Mouse (Mus musculus) hindbrain, postnatal 0 days (tissue): Measurements from ENCODE around the gene Rab26. TPM values are rescaled to one million over a fixed set of nuclear protein-coding genes. Genes with fewer than 3 reads are reported as not detected.

ENCODE experiments used
- ATAC-seq: fragments of 200-750 bp; cut with Nextera tagmentation; 2 replicates; pipeline ENCODE4 v1.8.0; 2017; ENCODE audit warnings: mild to moderate bottlenecking, moderate TSS enrichment, moderate library complexity
- DNase-seq: peaks from one replicate; pipeline ENCODE4 v3.0.0-alpha.2; 2015; ENCODE audit warnings: low spot score
- H3K27ac ChIP-seq: fragments of 300-500 bp; sonication (generic); 2 replicates; pipeline ENCODE4 v1.5.1; 2014; ENCODE audit warnings: mild to moderate bottlenecking
- H3K27me3 ChIP-seq: fragments of 300-500 bp; sonication (generic); 2 replicates; pipeline ENCODE4 v1.6.1; 2014; ENCODE audit warnings: low read length, mixed read lengths; ENCODE audit not compliant: insufficient read depth
- H3K36me3 ChIP-seq: fragments of 300-500 bp; sonication (generic); 2 replicates; pipeline ENCODE4 v1.6.1; 2014; ENCODE audit warnings: low read length, mixed read lengths; ENCODE audit not compliant: insufficient read depth
- H3K4me1 ChIP-seq: fragments of 300-500 bp; sonication (generic); 2 replicates; pipeline ENCODE4 v1.6.1; 2014; ENCODE audit warnings: antibody characterized with exemption, low read length, mixed read lengths; ENCODE audit not compliant: insufficient read depth
- H3K4me2 ChIP-seq: fragments of 300-500 bp; sonication (generic); 2 replicates; pipeline ENCODE4 v1.6.1; 2014; ENCODE audit warnings: low read depth, mild to moderate bottlenecking, low read length, moderate library complexity, mixed read lengths
- H3K4me3 ChIP-seq: fragments of 300-500 bp; sonication (generic); 2 replicates; pipeline ENCODE4 v1.5.1; 2014; ENCODE audit warnings: low read length
- H3K9ac ChIP-seq: fragments of 300-500 bp; sonication (generic); replicated peaks from 2 replicates; pipeline ENCODE4 v1.6.1; 2014; ENCODE audit warnings: mild to moderate bottlenecking, low read length, moderate library complexity, mixed read lengths
- H3K9me3 ChIP-seq: fragments of 300-500 bp; sonication (generic); 2 replicates; pipeline ENCODE4 v1.6.1; 2016; ENCODE audit warnings: low read length, mixed read lengths
- CTCF ChIP-seq: IDR thresholded peaks from 2 replicates; pipeline ENCODE4 v1.5.1; 2016; ENCODE audit warnings: antibody characterized with exemption, control low read depth, low read depth
- WGBS: fragments of 180-500 bp; shearing (Covaris S2); extraction: QIAGEN DNeasy Blood & Tissue Kit; methylation state at CpG from one replicate; pipeline ENCODE4 v1.1.7; 2014; 5-methylcytosine and 5-hydroxymethylcytosine counted together
- polyA plus RNA-seq: library from polyadenylated mRNA; unstranded; fragments of >200 nt; fragmentation: Nextera tagmentation; extraction: Ambion mirVana; gene quantifications from 2 replicates; pipeline ENCODE4 v1.2.1, GENCODE M21; 2015
- total RNA-seq: library from RNA; depleted of rRNA; stranded (reverse); fragments of >200 nt; gene quantifications from 2 replicates; pipeline ENCODE4 v1.2.3, GENCODE M21; 2014

Gene Rab26
- total and polyA plus RNA-seq, 2 experiments from 2014 or later = 4.0 to 10.6 TPM

DNA sequence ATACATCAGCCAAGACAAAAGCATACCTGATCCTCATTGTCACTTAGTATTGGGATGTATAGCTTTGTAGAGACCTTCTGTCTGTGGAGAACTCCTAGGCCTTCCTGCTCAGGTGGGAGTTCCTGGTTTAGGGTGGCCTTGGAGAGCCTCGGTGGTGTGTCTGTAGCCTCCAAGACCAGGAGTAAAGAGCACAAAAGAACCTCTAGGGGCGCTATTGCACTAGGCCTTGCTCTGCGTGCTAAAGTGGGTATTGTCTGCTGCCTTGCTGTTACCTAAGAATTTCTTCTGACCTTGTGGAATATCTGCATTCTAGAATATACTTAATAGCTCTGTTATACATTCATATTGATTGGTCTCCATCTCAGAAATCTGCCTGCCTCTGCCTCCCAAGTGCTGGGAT, 6.4 kb upstream of the Rab26 start:
- Histone ChIP-seq H3K9me3 (no peaks in the 10 kb centered on the region), H3K27me3 (no peaks in the 10 kb centered on the region), H3K27ac (no peak overlapping the region), H3K4me3 (no peak overlapping the region), H3K36me3 (no peaks in the 10 kb centered on the region), H3K9ac (no peak overlapping the region), H3K4me2 (no peak overlapping the region), H3K4me1 (peaks cover 8% of the 10 kb centered on the region; the same call in 1 of the 2 replicates)
- DNase-seq (peak; percentile 77), ATAC-seq (no peak)
- 7% methylated on average over 3 of the region's 3 CpGs for WGBS
- peak; percentile 77 for TF ChIP-seq CTCF

GRCm38 (mm10) chr17:24538950-24539349, 4.9 kb upstream of the Rab26 start:
- no peak overlapping the region for H3K27ac ChIP-seq
- peak; percentile 65 for DNase-seq
- H3K27me3 ChIP-seq = no peaks in the 10 kb centered on the region
- H3K36me3 ChIP-seq = no peaks in the 10 kb centered on the region
- no peak overlapping the region for H3K9ac ChIP-seq
- 70% methylated on average over 8 of the region's 8 CpGs for WGBS
- H3K9me3 ChIP-seq = no peaks in the 10 kb centered on the region
- peak; percentile 68 for TF ChIP-seq CTCF
- H3K4me3 ChIP-seq = no peak overlapping the region
- ATAC-seq = peak; percentile 39; the same call in 1 of the 2 replicates
- H3K4me2 ChIP-seq = no peak overlapping the region
- peaks cover 8% of the 10 kb centered on the region; the same call in 1 of the 2 replicates for H3K4me1 ChIP-seq

GRCm38 (mm10) chr17:24537536-24537935, 3.5 kb upstream of the Rab26 start:
- TF ChIP-seq CTCF = no peak
- no peak overlapping the region for H3K9ac ChIP-seq
- peaks cover 17% of the 10 kb centered on the region for H3K4me1 ChIP-seq
- WGBS = 17% methylated on average over 3 of the region's 3 CpGs
- H3K4me3 ChIP-seq = no peak overlapping the region
- H3K4me2 ChIP-seq = no peak overlapping the region
- H3K9me3 ChIP-seq = no peaks in the 10 kb centered on the region
- H3K27me3 ChIP-seq = no peaks in the 10 kb centered on the region
- ATAC-seq = peak; percentile 57; the same call in 1 of the 2 replicates
- DNase-seq = peak; percentile 59
- peak overlapping the region; percentile 58; the same call in 1 of the 2 replicates for H3K27ac ChIP-seq
- H3K36me3 ChIP-seq = no peaks in the 10 kb centered on the region

DNA sequence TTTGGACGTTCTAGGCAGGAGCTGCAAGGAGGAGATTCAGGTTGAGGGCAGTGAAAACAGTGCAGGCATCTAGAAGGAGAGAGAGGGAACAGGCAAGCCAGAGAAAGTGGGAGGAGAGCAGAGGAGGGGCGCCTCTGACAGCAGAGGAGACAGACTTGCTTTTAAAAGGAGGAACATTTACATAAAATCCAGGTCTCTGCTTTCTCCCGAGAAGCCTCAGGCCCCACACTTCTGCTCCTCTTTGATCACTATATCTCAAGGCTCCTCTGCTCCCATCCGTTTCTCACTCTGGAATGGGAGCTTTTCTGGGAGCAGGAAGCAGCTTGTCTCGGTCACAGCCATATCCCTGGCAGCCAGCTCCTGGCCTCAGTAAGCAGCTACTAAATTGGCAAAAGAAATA, 1.3 kb upstream of the Rab26 start:
- 50% methylated on average over 5 of the region's 5 CpGs for WGBS
- Histone ChIP-seq H3K27me3 (no peaks in the 10 kb centered on the region), H3K36me3 (no peaks in the 10 kb centered on the region), H3K4me1 (peaks cover 21% of the 10 kb centered on the region), H3K4me2 (no peak overlapping the region), H3K27ac (no peak overlapping the region), H3K9ac (no peak overlapping the region), H3K9me3 (no peaks in the 10 kb centered on the region), H3K4me3 (no peak overlapping the region)
- ATAC-seq = no peak
- TF ChIP-seq CTCF = no peak
- DNase-seq = no peak

DNA sequence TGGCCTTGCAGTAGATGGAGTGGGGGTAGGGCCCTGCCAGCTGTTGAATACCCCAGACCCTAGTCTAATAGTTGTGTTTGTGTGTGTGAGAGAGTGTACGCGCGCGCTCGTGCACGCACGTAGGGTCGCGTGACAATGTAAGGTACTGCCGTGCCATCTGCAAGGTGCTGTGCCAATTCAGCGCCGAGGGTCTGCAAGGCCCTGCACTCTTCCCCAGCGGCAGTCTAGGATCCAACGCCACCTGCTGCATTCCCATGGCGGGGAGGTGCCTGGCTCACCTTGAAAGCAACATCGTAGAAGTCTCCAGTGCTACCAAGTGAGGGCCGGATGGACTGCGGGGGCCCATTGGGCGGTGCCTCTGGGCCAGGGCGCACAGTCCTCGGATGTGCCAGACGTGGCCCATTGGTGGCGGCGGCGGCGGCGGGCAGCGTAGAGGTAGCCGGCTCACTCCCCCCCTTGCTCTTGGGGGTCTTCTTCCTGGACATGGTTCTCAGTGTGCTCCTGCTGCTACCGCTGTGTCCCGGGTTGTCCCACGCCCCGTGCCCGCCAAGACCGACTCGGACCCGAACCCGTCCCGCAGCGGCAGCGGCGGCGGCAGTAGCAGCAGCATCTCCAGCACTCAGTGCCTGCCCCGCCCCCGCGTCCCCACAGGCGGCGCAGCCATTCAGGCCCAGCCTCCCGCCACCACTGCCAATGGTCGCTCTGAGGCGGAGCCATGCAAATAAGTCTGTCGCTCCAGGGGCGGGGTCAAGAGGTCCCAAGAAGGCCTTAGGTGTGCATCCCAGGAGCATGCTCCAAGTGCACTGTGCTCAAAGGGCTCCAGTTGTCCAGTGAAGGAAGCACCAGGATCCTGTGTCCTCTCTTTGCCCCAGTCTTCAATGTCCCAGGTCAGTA, 664 bp downstream of the Rab26 start:
- peak overlapping the region; percentile 41 for H3K4me3 ChIP-seq
- H3K4me1 ChIP-seq = peaks cover 32% of the 10 kb centered on the region
- peak overlapping the region; percentile 69; the same call in 1 of the 2 replicates for H3K27ac ChIP-seq
- H3K27me3 ChIP-seq = no peaks in the 10 kb centered on the region
- WGBS = 6% methylated on average over 52 of the region's 53 CpGs
- ATAC-seq (peak; percentile 69), DNase-seq (peak; percentile 84)
- H3K4me2 ChIP-seq = peak overlapping the region; percentile 74
- TF ChIP-seq CTCF = peak; percentile 34
- no peaks in the 10 kb centered on the region for H3K9me3 ChIP-seq
- peak overlapping the region; percentile 62 for H3K9ac ChIP-seq
- no peaks in the 10 kb centered on the region for H3K36me3 ChIP-seq

GRCm38 (mm10) chr17:24532045-24532444, 2.0 kb downstream of the Rab26 start:
- Histone ChIP-seq H3K4me2 (peak overlapping the region; percentile 74; the same call in 1 of the 2 replicates), H3K27me3 (no peaks in the 10 kb centered on the region), H3K36me3 (no peaks in the 10 kb centered on the region), H3K4me1 (peaks cover 28% of the 10 kb centered on the region), H3K4me3 (no peak overlapping the region), H3K9me3 (no peaks in the 10 kb centered on the region), H3K27ac (no peak overlapping the region), H3K9ac (no peak overlapping the region; the same call in 1 of the 2 replicates)
- 77% methylated on average over 7 of the region's 7 CpGs for WGBS
- TF ChIP-seq CTCF = no peak
- ATAC-seq (no peak), DNase-seq (no peak)

GRCm38 (mm10) chr17:24531064-24531463, 2.9 kb downstream of the Rab26 start:
- H3K4me3 ChIP-seq = no peak overlapping the region
- H3K27me3 ChIP-seq = no peaks in the 10 kb centered on the region
- DNase-seq (no peak), ATAC-seq (no peak)
- no peak overlapping the region for H3K4me2 ChIP-seq
- no peak for TF ChIP-seq CTCF
- H3K4me1 ChIP-seq = peaks cover 31% of the 10 kb centered on the region
- 59% methylated on average over 3 of the region's 3 CpGs for WGBS
- no peak overlapping the region for H3K27ac ChIP-seq
- no peaks in the 10 kb centered on the region for H3K9me3 ChIP-seq
- no peak overlapping the region for H3K9ac ChIP-seq
- H3K36me3 ChIP-seq = no peaks in the 10 kb centered on the region
